9 mouse cellular contexts compared by ENCODE assay signal in the genomic region with DNA sequence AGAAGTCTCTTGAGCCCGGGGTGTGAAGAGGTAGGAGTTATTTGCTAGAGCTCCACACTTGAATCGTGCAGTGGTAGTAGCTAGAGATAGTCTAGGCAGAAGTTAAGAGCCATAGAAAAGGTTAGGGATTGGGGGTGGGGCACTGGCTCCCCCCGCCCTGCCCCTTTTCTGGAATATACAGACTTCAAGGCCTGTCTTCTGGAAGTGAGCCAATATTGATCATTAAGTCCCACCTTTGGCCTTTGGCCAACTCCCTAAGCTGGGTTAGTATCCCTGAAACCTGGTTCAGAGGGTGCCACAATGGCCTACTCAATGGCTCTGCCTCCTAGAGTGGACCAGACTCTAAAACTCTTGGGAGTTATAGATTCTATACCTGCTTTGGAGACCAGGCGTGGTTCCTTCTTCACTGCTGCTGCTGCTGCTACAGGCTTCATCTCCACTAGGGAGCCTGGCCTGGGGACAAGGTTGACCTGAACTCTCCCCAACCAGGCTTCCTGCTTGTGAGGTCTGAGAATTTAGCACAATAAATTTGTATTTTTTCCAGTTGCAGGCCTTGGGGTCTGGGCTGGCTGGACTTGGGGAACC. TPM values are rescaled to one million over a fixed set of nuclear protein-coding genes. Genes with fewer than 3 reads are reported as not detected.
DNase-seq lines count a peak whose midpoint lies in the region; ATAC-seq and TF ChIP-seq lines count a peak whose summit lies in the region.
"Had no signal": no experiment of that assay in that cellular context is flagged by ENCODE, and none has a peak within 500 bp of the region (broad histone marks: within the 10 kb centered on the region; RNA-seq: fewer than 3 reads in every experiment).

No protein-coding gene starts in this region.

- peak overlapping the region; percentile 39 for H3K4me2 ChIP-seq in neural tube, embryonic 11.5 days (ENCODE audit: low read depth)
- peak overlapping the region; percentile 48 for H3K4me2 ChIP-seq in stomach, postnatal 0 days (replicated peaks; ENCODE audit: low read depth)

- H3K4me3 ChIP-seq in heart, embryonic 10.5 days: peak overlapping the region; percentile 56
- H3K4me3 ChIP-seq in neural tube, embryonic 11.5 days (ENCODE audit: low read depth, low read length): no peak overlapping the region
- peak overlapping the region; percentile 46 for H3K4me3 ChIP-seq in limb, embryonic 10.5 days
- peak overlapping the region; percentile 39; the same call in 1 of the 2 replicates for H3K4me3 ChIP-seq in stomach, postnatal 0 days (ENCODE audit: low read depth, low read length)

- peak overlapping the region; percentile 83 for H3K27ac ChIP-seq in heart, embryonic 10.5 days
- H3K27ac ChIP-seq in neural tube, embryonic 11.5 days (ENCODE audit: low read depth, low read length): no peak overlapping the region
- peak overlapping the region; percentile 16; the same call in 1 of the 2 replicates for H3K27ac ChIP-seq in limb, embryonic 10.5 days
- no peak overlapping the region for H3K27ac ChIP-seq in stomach, postnatal 0 days (replicated peaks)

- H3K9ac ChIP-seq in neural tube, embryonic 11.5 days (ENCODE audit: low read length): no peak overlapping the region
- H3K9ac ChIP-seq in stomach, postnatal 0 days (ENCODE audit: low read length): no peak overlapping the region

- 73% methylated on average over 4 of the region's 4 CpGs for WGBS in heart, embryonic 10.5 days
- WGBS in neural tube, embryonic 11.5 days: 85% methylated on average over 4 of the region's 4 CpGs
- 89% methylated on average over 4 of the region's 4 CpGs for WGBS in limb, embryonic 10.5 days
- WGBS in stomach, postnatal 0 days: 76% methylated on average over 4 of the region's 4 CpGs

- no peaks in the 10 kb centered on the region for H3K9me3 ChIP-seq in heart, embryonic 10.5 days
- H3K9me3 ChIP-seq in neural tube, embryonic 11.5 days (ENCODE audit: control insufficient read depth, low read length): no peaks in the 10 kb centered on the region
- H3K9me3 ChIP-seq in limb, embryonic 10.5 days (replicated peaks): no peaks in the 10 kb centered on the region
- H3K9me3 ChIP-seq in stomach, postnatal 0 days (ENCODE audit: control insufficient read depth, low read length): no peaks in the 10 kb centered on the region

- ATAC-seq in neural tube, embryonic 11.5 days (ENCODE audit: insufficient read depth, low FRiP score, low TSS enrichment): no peak
- no peak for ATAC-seq in stomach, postnatal 0 days (ENCODE audit: low FRiP score, low TSS enrichment)

- no peak for DNase-seq in heart, embryonic 10.5 days (ENCODE audit: low spot score)
- DNase-seq in heart, adult 8-10 months (ENCODE audit: low spot score): no peak
- no peak for DNase-seq in neural tube, embryonic 11.5 days (ENCODE audit: low spot score)
- DNase-seq in neural tube, embryonic 10.5 days (ENCODE audit: extremely low spot score, low spot score): no peak
- DNase-seq in limb, embryonic 10.5 days (ENCODE audit: low spot score): no peak
- DNase-seq in stomach, postnatal 0 days (ENCODE audit: low spot score): no peak
- DNase-seq in urinary bladder, postnatal 36 days (ENCODE audit: low spot score in 2 of 2): no peak
- no peak for DNase-seq in adrenal gland, postnatal 25 days

- H3K36me3 ChIP-seq in heart, embryonic 10.5 days: no peaks in the 10 kb centered on the region
- H3K36me3 ChIP-seq in neural tube, embryonic 11.5 days (ENCODE audit: control insufficient read depth, insufficient read depth, low read length): no peaks in the 10 kb centered on the region
- H3K36me3 ChIP-seq in limb, embryonic 10.5 days: no peaks in the 10 kb centered on the region
- no peaks in the 10 kb centered on the region for H3K36me3 ChIP-seq in stomach, postnatal 0 days (ENCODE audit: control insufficient read depth, insufficient read depth, low read length)

- TF ChIP-seq CTCF in stomach, postnatal 0 days (IDR thresholded peaks at IDR 0.05; ENCODE audit: low read depth): no peak

- no peak for TF ChIP-seq EP300 in stomach, postnatal 0 days (optimal IDR thresholded peaks at IDR 0.05)

- peaks cover 58% of the 10 kb centered on the region for H3K4me1 ChIP-seq in heart, embryonic 10.5 days
- peaks cover 5% of the 10 kb centered on the region; the same call in 1 of the 2 replicates for H3K4me1 ChIP-seq in neural tube, embryonic 11.5 days (ENCODE audit: control insufficient read depth, insufficient read depth, low read length)
- H3K4me1 ChIP-seq in limb, embryonic 10.5 days: peaks cover 55% of the 10 kb centered on the region
- no peaks in the 10 kb centered on the region; the same call in 1 of the 2 replicates for H3K4me1 ChIP-seq in stomach, postnatal 0 days (replicated peaks; ENCODE audit: control insufficient read depth, insufficient read depth)

- peaks cover 66% of the 10 kb centered on the region for H3K27me3 ChIP-seq in heart, embryonic 10.5 days (ENCODE audit: insufficient read depth, poor library complexity, severe bottlenecking)
- H3K27me3 ChIP-seq in neural tube, embryonic 11.5 days (ENCODE audit: control insufficient read depth, insufficient read depth, low read length): peaks cover 55% of the 10 kb centered on the region
- peaks cover 75% of the 10 kb centered on the region for H3K27me3 ChIP-seq in limb, embryonic 10.5 days (ENCODE audit: low read depth, poor library complexity, severe bottlenecking)
- no peaks in the 10 kb centered on the region; the same call in 1 of the 2 replicates for H3K27me3 ChIP-seq in stomach, postnatal 0 days (ENCODE audit: control insufficient read depth, insufficient read depth, low read length)

RNA-seq across cellular contexts. Expression of a gene that starts 1.8 kb away (rescaled TPM):
- polyA plus RNA-seq in heart, embryonic 10.5 days (2016; fragmentation: Nextera tagmentation; extraction: Ambion mirVana): 10.7 and 15.0 TPM in 2 replicates
- 10 to 100 TPM in 3 of 4 experiments, 1 to 10 TPM in 1; 5.9 to 22.0 (median 17.3) TPM for total RNA-seq in heart, adult 8-10 months (2022)
- polyA plus RNA-seq in neural tube, embryonic 11.5 days (2014; fragmentation: Nextera tagmentation; extraction: Ambion mirVana): 6.2 and 7.4 TPM in 2 replicates
- 5.6 and 7.5 TPM in 2 replicates for polyA plus RNA-seq in limb, embryonic 10.5 days (2016; fragmentation: Nextera tagmentation; extraction: Ambion mirVana)
- polyA plus RNA-seq in stomach, postnatal 0 days (2015; fragmentation: Nextera tagmentation; extraction: Ambion mirVana): 3.2 and 3.6 TPM in 2 replicates
- total RNA-seq in adrenal gland, postnatal 25 days (2021): 12.2 and 20.5 TPM in 2 replicates
- total RNA-seq: neutrophil, adult 5-6 weeks had no signal

RNA-seq across cellular contexts. Expression of a gene that starts 6.9 kb away (rescaled TPM):
- polyA plus RNA-seq in heart, embryonic 10.5 days (2016; fragmentation: Nextera tagmentation; extraction: Ambion mirVana): 10.0 and 10.4 TPM in 2 replicates
- total RNA-seq in heart, adult 8-10 months (2022): 1 to 10 TPM; 2.5 to 3.6 (median 3.4) TPM
- polyA plus RNA-seq in neural tube, embryonic 11.5 days (2014; fragmentation: Nextera tagmentation; extraction: Ambion mirVana): 14.3 and 16.9 TPM in 2 replicates
- polyA plus RNA-seq in limb, embryonic 10.5 days (2016; fragmentation: Nextera tagmentation; extraction: Ambion mirVana): 11.6 and 16.3 TPM in 2 replicates
- polyA plus RNA-seq in stomach, postnatal 0 days (2015; fragmentation: Nextera tagmentation; extraction: Ambion mirVana): 5.7 and 6.1 TPM in 2 replicates
- total RNA-seq in adrenal gland, postnatal 25 days (2021): 3.7 and 4.9 TPM in 2 replicates

RNA-seq across cellular contexts. Expression of a gene that starts 10.0 kb away (rescaled TPM):
- polyA plus RNA-seq in heart, embryonic 10.5 days (2016; fragmentation: Nextera tagmentation; extraction: Ambion mirVana): 142 and 153 TPM in 2 replicates
- 10 to 100 TPM; 22.2 to 31.6 (median 29.0) TPM for total RNA-seq in heart, adult 8-10 months (2022)
- polyA plus RNA-seq in neural tube, embryonic 11.5 days (2014; fragmentation: Nextera tagmentation; extraction: Ambion mirVana): 183 and 204 TPM in 2 replicates
- 220 and 235 TPM in 2 replicates for polyA plus RNA-seq in limb, embryonic 10.5 days (2016; fragmentation: Nextera tagmentation; extraction: Ambion mirVana)
- 81.0 and 83.6 TPM in 2 replicates for polyA plus RNA-seq in stomach, postnatal 0 days (2015; fragmentation: Nextera tagmentation; extraction: Ambion mirVana)
- total RNA-seq in adrenal gland, postnatal 25 days (2021): 45.8 and 59.1 TPM in 2 replicates

RNA-seq across cellular contexts. Expression of a gene that starts 11.9 kb away (rescaled TPM):
- polyA plus RNA-seq in heart, embryonic 10.5 days (2016; fragmentation: Nextera tagmentation; extraction: Ambion mirVana): 6.5 and 8.7 TPM in 2 replicates
- 1 to 10 TPM; 1.2 to 2.7 (median 2.4) TPM for total RNA-seq in heart, adult 8-10 months (2022)
- polyA plus RNA-seq in neural tube, embryonic 11.5 days (2014; fragmentation: Nextera tagmentation; extraction: Ambion mirVana): 10.8 and 11.5 TPM in 2 replicates
- polyA plus RNA-seq in limb, embryonic 10.5 days (2016; fragmentation: Nextera tagmentation; extraction: Ambion mirVana): 9.7 TPM in 2 replicates
- 7.5 and 10.1 TPM in 2 replicates for polyA plus RNA-seq in stomach, postnatal 0 days (2015; fragmentation: Nextera tagmentation; extraction: Ambion mirVana)
- total RNA-seq in adrenal gland, postnatal 25 days (2021): 7.1 and 7.2 TPM in 2 replicates

RNA-seq across cellular contexts. Expression of a gene that starts 11.9 kb away (rescaled TPM):
- polyA plus RNA-seq in heart, embryonic 10.5 days (2016; fragmentation: Nextera tagmentation; extraction: Ambion mirVana): 126 and 165 TPM in 2 replicates
- total RNA-seq in heart, adult 8-10 months (2022): 100 to 1,000 TPM in 2 of 4 experiments, 10 to 100 TPM in 2; 91.2 to 119 (median 96.3) TPM
- polyA plus RNA-seq in neural tube, embryonic 11.5 days (2014; fragmentation: Nextera tagmentation; extraction: Ambion mirVana): 151 and 160 TPM in 2 replicates
- 84.7 and 93.5 TPM in 2 replicates for polyA plus RNA-seq in limb, embryonic 10.5 days (2016; fragmentation: Nextera tagmentation; extraction: Ambion mirVana)
- 317 and 326 TPM in 2 replicates for polyA plus RNA-seq in stomach, postnatal 0 days (2015; fragmentation: Nextera tagmentation; extraction: Ambion mirVana)
- total RNA-seq in adrenal gland, postnatal 25 days (2021): 271 and 305 TPM in 2 replicates

Comparison
In these comparisons a context has a peak if more than half of its experiments do, and no peak if none do; other contexts are left out.
1. H3K27ac ChIP-seq: peak in heart, embryonic 10.5 days (single experiment) and limb, embryonic 10.5 days (single experiment); none in neural tube, embryonic 11.5 days (single experiment) and stomach, postnatal 0 days (single experiment).